Mouse (Mus musculus) hindbrain, embryonic 12.5 days (tissue): ENCODE data around the gene Prex1. TPM values are rescaled to one million over a fixed set of nuclear protein-coding genes. Genes with fewer than 3 reads are reported as not detected.
A peak's percentile ranks its signal among the peaks of the same experiment; 100 is the strongest.
"Not testable (repeated sequence)": the region's sequence is repeated elsewhere in the genome, so short reads cannot be mapped to it uniquely, and the experiment has no call there.

Experiments used
- ATAC-seq: fragments of 200-750 bp; cut with Nextera tagmentation; 2 replicates; pipeline ENCODE4 v1.8.0; 2017; ENCODE audit warnings: moderate TSS enrichment; ENCODE audit not compliant: low FRiP score
- H3K27ac ChIP-seq: fragments of 300-500 bp; sonication (generic); 2 replicates; pipeline ENCODE4 v1.5.1; 2016; ENCODE audit warnings: mild to moderate bottlenecking
- H3K27me3 ChIP-seq: fragments of 300-500 bp; sonication (generic); 2 replicates; pipeline ENCODE4 v1.6.1; 2016; ENCODE audit warnings: mild to moderate bottlenecking
- H3K36me3 ChIP-seq: fragments of 300-500 bp; sonication (generic); 2 replicates; pipeline ENCODE4 v1.6.1; 2016; ENCODE audit warnings: mild to moderate bottlenecking
- H3K4me1 ChIP-seq: fragments of 300-500 bp; sonication (generic); 2 replicates; pipeline ENCODE4 v1.6.1; 2016
- H3K4me2 ChIP-seq: fragments of 300-500 bp; sonication (generic); replicated peaks from 2 replicates; pipeline ENCODE4 v1.6.1; 2016; ENCODE audit warnings: mild to moderate bottlenecking
- H3K4me3 ChIP-seq: fragments of 300-500 bp; sonication (generic); 2 replicates; pipeline ENCODE4 v1.5.1; 2016; ENCODE audit warnings: mild to moderate bottlenecking
- H3K9ac ChIP-seq: fragments of 300-500 bp; sonication (generic); 2 replicates; pipeline ENCODE4 v1.6.1; 2016; ENCODE audit warnings: mild to moderate bottlenecking, moderate library complexity
- H3K9me3 ChIP-seq: fragments of 300-500 bp; sonication (generic); replicated peaks from 2 replicates; pipeline ENCODE4 v1.6.1; 2016; ENCODE audit warnings: mild to moderate bottlenecking
- WGBS: fragments of 180-500 bp; shearing (Covaris S2); methylation state at CpG from one replicate; pipeline ENCODE4 v1.1.7; 2016; 5-methylcytosine and 5-hydroxymethylcytosine counted together
- polyA plus RNA-seq: library from polyadenylated mRNA; unstranded; fragments of >200 nt; fragmentation: Nextera tagmentation; extraction: Ambion mirVana; gene quantifications from 2 replicates; pipeline ENCODE4 v1.2.1, GENCODE M21; 2016

Gene Prex1
- polyA plus RNA-seq, 1 experiment from 2014 or later = 43.8 TPM

DNA sequence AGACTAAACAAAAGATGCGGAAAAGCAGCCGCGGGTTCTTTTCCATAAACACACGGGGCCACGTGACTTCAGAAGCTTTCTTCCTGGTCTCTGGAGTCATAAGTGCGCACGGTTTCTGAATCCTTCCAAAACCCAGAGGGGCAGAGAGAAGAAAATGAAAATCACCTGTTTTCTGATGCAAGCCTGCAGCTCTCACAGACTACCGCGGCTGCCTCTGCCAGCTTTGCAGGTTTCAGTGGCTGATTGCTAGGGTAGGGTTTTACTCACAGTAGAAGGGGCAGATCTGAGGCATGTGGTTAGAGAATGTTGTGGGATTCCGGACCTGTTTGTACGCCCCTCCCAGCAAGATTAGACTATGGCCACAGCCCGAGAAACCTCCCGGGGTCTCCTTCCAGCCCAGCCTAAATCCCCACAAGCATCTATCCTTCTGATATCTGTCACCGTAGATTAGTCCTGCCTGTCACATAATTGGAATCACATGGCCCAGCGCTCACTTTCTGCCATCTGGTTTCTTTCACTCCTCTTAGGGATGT lies 21.9 kb upstream of the Prex1 start:
- Histone ChIP-seq H3K27ac (peak overlapping the region; percentile 46), H3K9ac (no peak overlapping the region), H3K4me2 (peak overlapping the region; percentile 12), H3K4me1 (peaks cover 9% of the 10 kb centered on the region), H3K9me3 (no peaks in the 10 kb centered on the region), H3K36me3 (no peaks in the 10 kb centered on the region), H3K27me3 (no peaks in the 10 kb centered on the region), H3K4me3 (no peak overlapping the region)
- no peak for ATAC-seq
- WGBS = 37% methylated on average over 15 of the region's 15 CpGs

DNA sequence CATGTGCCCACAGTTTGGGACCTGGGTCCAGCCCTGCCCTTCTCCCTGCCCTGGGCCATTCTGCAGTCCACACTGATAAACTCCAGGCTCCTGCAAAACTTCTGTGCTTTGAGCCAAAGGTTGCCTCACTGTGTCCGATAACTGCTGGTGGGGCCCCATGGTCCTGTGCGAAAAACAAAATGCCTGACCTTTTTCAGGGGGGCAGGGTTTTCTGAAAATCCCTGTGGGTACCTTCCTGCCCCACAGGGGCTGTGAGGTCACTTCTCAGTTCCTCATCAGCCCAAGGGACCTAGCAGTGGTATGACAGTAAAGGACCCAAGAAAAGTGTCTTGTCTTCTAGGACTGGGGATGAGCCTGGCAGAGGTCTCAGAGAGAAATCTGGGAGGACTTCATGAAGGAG lies 19.2 kb upstream of the Prex1 start:
- Histone ChIP-seq H3K9me3 (no peaks in the 10 kb centered on the region), H3K36me3 (no peaks in the 10 kb centered on the region), H3K27ac (no peak overlapping the region), H3K27me3 (no peaks in the 10 kb centered on the region), H3K9ac (no peak overlapping the region), H3K4me1 (peaks cover 29% of the 10 kb centered on the region), H3K4me3 (no peak overlapping the region), H3K4me2 (no peak overlapping the region)
- WGBS = 96% methylated on average over 2 of the region's 2 CpGs
- no peak for ATAC-seq

DNA sequence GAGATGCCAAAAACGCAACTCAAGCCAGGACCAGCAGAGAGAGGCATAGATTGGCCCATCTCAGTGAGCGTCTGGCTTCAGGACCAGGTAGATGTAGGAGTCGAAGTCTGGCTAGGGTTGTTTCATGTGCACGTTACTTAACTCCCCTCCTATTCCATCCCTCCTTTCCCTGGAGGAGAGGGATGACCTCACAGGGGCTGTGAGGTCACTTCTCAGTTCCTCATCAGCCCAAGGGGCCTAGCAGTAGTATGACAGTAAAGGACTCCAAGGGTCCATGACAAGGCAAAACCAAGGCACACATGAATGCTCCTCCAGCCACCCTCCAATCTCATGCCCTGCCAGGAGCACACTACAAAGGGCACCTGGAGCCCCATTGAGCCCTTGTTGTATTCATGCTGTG lies 18.5 kb upstream of the Prex1 start:
- H3K36me3 ChIP-seq = no peaks in the 10 kb centered on the region
- peaks cover 31% of the 10 kb centered on the region for H3K4me1 ChIP-seq
- no peak overlapping the region for H3K27ac ChIP-seq
- H3K4me3 ChIP-seq = no peak overlapping the region
- ATAC-seq = no peak
- H3K9ac ChIP-seq = no peak overlapping the region
- no peaks in the 10 kb centered on the region for H3K27me3 ChIP-seq
- H3K4me2 ChIP-seq = no peak overlapping the region
- 89% methylated on average over 4 of the region's 4 CpGs for WGBS
- H3K9me3 ChIP-seq = no peaks in the 10 kb centered on the region

DNA sequence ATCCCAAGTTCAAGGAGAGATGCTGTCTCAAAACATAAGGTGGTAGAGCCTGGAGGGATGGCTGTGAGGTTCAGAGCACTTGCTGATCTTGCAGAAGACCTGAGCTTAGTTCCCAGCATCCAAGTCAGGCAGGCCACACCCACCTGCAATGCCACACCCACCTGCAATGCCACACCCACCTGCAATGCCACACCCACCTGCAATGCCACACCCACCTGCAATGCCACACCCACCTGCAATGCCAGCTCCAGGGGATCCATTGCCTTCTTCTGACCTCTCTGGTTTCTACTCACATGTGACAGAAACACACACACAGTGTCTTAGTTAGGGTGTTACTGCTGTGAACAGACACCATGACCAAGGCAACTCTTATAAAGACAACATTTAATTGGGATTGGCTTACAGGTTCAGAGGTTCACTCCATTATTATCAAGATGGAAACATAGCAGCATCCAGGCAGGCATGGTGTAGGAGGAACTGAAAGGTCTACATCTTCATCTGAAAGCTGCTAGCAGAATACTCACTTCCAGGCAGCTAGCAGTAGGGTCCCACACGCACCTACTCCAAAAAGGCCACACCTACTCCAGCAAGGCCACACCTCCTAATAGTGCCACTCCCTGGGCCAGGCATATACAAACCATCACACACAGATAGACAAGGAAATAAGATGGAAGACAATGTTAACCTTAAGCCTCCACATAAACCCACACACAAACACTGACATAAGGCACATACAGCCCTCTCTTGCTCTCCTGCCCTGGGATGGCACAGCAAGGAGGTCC lies 17.7 kb upstream of the Prex1 start:
- H3K27me3 ChIP-seq, H3K4me2 ChIP-seq, ATAC-seq, H3K9ac ChIP-seq, H3K4me3 ChIP-seq, H3K36me3 ChIP-seq, H3K9me3 ChIP-seq: not testable (repeated sequence)
- H3K27ac ChIP-seq = peak overlapping the region; percentile 89; the same call in 1 of the 2 replicates
- WGBS = 100% methylated on average over 1 of the region's 1 CpGs
- peaks cover 32% of the 10 kb centered on the region for H3K4me1 ChIP-seq

DNA sequence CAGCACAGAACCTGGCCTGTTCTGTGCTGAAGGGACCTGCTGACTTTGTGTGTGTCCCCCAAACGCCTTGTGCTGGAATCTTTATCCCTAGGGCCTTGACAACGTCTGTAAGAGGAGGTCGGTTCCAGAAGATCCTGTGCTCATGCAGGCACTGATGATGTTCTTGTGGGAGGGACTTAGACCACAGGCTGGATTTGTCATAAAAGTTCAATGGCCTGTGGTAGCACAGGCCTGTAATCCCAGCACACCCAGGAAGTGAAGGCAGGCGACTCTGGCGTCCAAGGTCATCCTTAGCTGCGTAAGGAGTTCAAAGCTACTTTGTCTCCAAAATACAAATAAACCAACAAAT lies 16.9 kb upstream of the Prex1 start:
- Histone ChIP-seq H3K9ac (no peak overlapping the region), H3K4me3 (no peak overlapping the region), H3K27ac (peak overlapping the region; percentile 89), H3K36me3 (no peaks in the 10 kb centered on the region), H3K4me2 (0 out of 2 replicates have a peak overlapping the region, but pooled peaks have one; percentile 34), H3K9me3 (no peaks in the 10 kb centered on the region), H3K27me3 (no peaks in the 10 kb centered on the region), H3K4me1 (peaks cover 30% of the 10 kb centered on the region)
- WGBS = 49% methylated on average over 6 of the region's 6 CpGs
- peak; percentile 38 for ATAC-seq

DNA sequence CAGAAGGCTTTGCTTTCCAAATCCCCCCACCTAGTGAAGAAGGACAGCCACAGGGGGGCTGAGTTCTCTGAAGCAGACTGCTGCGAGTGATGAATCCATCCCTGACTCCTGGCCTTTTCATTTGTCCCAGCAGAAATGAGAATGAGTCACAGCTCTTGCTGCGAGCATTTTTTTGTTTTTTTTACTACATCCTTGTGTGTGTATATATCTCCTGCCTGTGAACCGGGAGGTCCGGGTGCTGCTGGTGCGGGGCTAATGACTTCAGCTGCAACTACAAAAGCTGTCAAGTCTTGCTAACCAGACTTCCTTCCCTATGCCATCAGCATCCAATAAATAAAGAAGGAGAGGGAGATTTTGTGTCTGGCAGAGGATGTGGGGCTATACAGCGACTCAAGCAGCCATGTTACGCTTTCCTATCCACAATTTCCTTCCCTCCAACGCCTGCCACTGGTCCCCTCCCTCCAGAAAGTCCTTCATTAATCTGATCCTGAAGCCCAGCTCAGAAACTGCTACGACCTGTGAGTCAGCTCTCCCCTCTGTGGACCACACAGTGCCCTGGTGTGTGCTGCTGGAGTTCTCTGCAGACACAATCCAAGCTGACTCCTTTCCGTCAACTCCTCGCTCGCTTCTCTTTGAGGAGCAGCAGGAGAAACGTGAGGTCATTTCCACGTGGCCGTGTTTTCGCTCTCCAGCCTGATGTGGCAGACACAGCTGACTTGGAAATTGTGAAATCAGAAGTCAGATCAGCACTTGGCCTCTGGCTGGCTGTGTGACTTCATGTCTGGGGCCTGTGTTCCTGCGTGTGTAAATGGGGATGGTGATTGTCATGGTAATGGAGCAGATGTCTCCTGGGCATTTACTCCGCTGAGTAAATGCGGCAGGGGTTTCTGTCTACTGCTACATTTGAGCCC lies 16.3 kb upstream of the Prex1 start:
- Histone ChIP-seq H3K4me1 (peaks cover 27% of the 10 kb centered on the region), H3K27me3 (no peaks in the 10 kb centered on the region), H3K27ac (peak overlapping the region; percentile 89), H3K36me3 (no peaks in the 10 kb centered on the region), H3K4me3 (no peak overlapping the region), H3K9me3 (no peaks in the 10 kb centered on the region), H3K9ac (0 out of 2 replicates have a peak overlapping the region, but pooled peaks have one; percentile 38), H3K4me2 (peak overlapping the region; percentile 34)
- ATAC-seq = peak; percentile 70
- 9% methylated on average over 19 of the region's 19 CpGs for WGBS

DNA sequence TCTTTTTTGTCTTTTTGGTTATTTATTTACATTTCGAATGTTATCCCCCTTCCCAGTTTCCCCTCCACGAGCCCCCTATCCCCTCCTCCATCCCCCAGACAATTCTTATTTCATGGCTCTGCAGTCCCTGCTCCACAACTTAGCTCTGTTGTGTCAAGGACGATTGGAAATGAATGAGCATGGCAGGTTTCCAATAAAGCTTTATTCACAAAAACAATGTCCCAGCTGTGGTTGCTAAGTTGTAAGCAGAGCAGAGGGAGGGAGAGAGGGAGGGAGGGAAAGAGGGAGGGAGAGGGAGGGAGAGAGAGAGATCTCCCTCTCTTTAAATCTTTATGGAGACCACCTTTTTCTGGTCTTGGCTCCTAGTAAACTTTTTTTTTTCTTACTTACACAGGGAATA lies 15.4 kb upstream of the Prex1 start:
- H3K4me3 ChIP-seq = no peak overlapping the region
- ATAC-seq = no peak
- H3K4me1 ChIP-seq = peaks cover 27% of the 10 kb centered on the region
- peak overlapping the region; percentile 89; the same call in 1 of the 2 replicates for H3K27ac ChIP-seq
- 36% methylated on average over 3 of the region's 3 CpGs for WGBS
- H3K27me3 ChIP-seq = no peaks in the 10 kb centered on the region
- H3K9ac ChIP-seq = no peak overlapping the region
- H3K9me3 ChIP-seq = no peaks in the 10 kb centered on the region
- H3K4me2 ChIP-seq = no peak overlapping the region
- no peaks in the 10 kb centered on the region for H3K36me3 ChIP-seq

DNA sequence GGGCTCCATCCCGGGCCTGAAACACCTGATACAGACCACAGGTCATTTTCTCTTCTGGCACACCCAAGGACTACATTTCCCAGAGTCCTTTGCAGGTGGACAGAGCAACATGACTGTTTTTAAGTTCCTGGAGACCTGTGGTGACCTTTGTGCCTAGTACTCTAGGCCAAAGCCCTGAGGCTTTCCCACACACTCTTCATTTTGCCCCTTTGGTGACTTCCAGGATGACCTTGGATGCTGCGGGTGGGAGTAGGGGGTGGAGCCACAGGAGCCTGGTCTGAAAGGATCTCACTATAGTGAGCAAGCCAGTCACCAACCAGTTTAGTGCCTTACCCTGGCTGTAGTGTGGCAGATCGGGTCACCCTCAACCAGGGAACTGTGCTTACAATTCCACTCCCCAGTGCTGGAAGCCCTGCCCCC lies 14.6 kb upstream of the Prex1 start:
- 47% methylated on average over 3 of the region's 3 CpGs for WGBS
- 0 out of 2 replicates have a peak, but pooled peaks have one; percentile 26 for ATAC-seq
- no peaks in the 10 kb centered on the region for H3K36me3 ChIP-seq
- no peak overlapping the region for H3K9ac ChIP-seq
- H3K4me1 ChIP-seq = peaks cover 27% of the 10 kb centered on the region
- H3K4me2 ChIP-seq = no peak overlapping the region
- H3K4me3 ChIP-seq = no peak overlapping the region
- no peaks in the 10 kb centered on the region for H3K9me3 ChIP-seq
- H3K27me3 ChIP-seq = peaks cover under 1% of the 10 kb centered on the region; the same call in 1 of the 2 replicates
- H3K27ac ChIP-seq = no peak overlapping the region; the same call in 1 of the 2 replicates

DNA sequence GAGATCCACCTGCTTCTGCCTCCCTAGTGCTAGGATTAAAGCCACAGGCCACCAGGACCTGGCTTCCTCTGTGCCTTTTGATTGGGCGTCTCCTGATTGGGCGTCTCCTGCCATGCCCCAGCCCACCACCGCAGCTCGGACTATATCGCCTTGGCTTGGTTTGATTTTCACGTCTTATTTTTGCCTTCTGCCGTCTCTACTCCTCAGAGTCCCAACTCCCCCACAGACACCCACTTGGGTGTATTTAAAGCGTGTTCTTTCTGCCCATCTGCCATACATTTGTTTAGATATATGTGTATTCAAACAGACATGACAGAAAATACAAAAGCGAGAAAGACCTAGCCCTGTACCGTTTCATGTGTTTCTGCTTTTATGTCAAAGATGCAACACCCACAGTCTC lies 14.2 kb upstream of the Prex1 start:
- WGBS = 83% methylated on average over 10 of the region's 10 CpGs
- H3K4me2 ChIP-seq = no peak overlapping the region
- H3K9me3 ChIP-seq = no peaks in the 10 kb centered on the region
- peaks cover 3% of the 10 kb centered on the region; the same call in 1 of the 2 replicates for H3K27me3 ChIP-seq
- peaks cover 27% of the 10 kb centered on the region for H3K4me1 ChIP-seq
- no peaks in the 10 kb centered on the region for H3K36me3 ChIP-seq
- ATAC-seq = no peak
- H3K4me3 ChIP-seq = no peak overlapping the region
- no peak overlapping the region for H3K9ac ChIP-seq
- H3K27ac ChIP-seq = no peak overlapping the region

DNA sequence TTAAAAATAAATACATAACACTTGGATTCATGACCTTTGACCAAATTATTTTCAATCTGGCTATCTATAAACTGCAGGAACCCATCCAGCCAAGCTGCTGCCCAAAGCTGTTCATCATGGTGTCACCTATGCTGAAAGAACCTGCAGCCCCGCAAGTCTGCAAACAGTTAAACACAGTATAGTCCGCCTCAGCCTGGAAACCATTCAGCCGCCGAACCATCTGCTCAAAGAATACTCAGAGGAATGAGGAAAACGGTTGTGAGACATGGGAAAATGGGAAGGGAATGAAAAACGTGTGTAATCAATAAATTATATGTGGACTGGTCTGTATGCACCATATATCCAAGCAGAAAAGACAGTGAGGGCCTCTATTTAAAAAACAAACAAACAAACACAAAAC lies 13.3 kb upstream of the Prex1 start:
- H3K4me1 ChIP-seq = peaks cover 27% of the 10 kb centered on the region
- H3K27me3 ChIP-seq = peaks cover 3% of the 10 kb centered on the region; the same call in 1 of the 2 replicates
- H3K9me3 ChIP-seq = no peaks in the 10 kb centered on the region
- no peaks in the 10 kb centered on the region for H3K36me3 ChIP-seq
- H3K4me3 ChIP-seq = no peak overlapping the region
- no peak overlapping the region; the same call in 1 of the 2 replicates for H3K27ac ChIP-seq
- WGBS = 51% methylated on average over 6 of the region's 6 CpGs
- no peak overlapping the region for H3K9ac ChIP-seq
- no peak for ATAC-seq
- no peak overlapping the region for H3K4me2 ChIP-seq

DNA sequence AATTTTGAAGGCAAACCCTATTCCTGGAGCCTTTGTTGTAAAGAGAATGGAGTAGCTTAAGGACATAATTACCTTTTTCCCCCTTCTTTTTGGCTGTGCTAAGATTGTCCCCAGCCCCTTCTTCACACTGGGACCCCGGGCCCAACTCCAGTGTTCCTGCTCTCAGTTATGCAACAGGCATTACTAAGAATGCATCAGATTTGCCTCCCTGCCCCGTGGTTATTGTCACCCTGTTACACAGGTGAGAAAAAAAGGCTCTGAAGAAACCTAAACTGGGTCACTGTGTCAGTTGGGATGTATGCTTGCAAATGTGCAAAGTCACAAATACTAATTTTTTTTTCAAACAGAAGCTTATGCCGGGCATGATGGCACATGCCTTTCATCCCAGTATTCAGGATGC lies 6.8 kb upstream of the Prex1 start:
- no peak overlapping the region for H3K4me3 ChIP-seq
- no peak for ATAC-seq
- H3K27me3 ChIP-seq = peaks cover 4% of the 10 kb centered on the region; the same call in 1 of the 2 replicates
- H3K27ac ChIP-seq = no peak overlapping the region
- WGBS = 88% methylated on average over 3 of the region's 3 CpGs
- H3K9me3 ChIP-seq = no peaks in the 10 kb centered on the region
- no peak overlapping the region for H3K9ac ChIP-seq
- no peaks in the 10 kb centered on the region for H3K4me1 ChIP-seq
- no peaks in the 10 kb centered on the region for H3K36me3 ChIP-seq
- H3K4me2 ChIP-seq = no peak overlapping the region

DNA sequence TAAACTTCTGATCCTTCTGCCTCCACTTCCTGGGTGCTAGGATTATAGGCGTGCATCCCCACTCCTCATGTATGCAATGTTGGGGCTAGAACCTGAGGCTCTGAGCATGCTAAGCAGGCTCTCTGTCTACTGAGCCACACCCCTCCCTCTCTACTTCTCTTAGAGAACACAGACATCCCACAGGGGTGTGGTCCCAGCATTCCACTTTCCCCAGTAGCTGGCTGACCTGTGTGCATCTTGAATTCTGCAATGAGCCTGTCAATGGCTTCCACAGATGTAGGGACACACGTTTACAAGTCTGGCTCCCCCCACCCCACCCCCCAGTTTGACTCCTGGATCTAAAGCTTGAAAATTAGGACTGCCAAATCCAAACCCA lies 6.3 kb upstream of the Prex1 start:
- H3K9me3 ChIP-seq = no peaks in the 10 kb centered on the region
- H3K4me2 ChIP-seq = no peak overlapping the region
- peaks cover 9% of the 10 kb centered on the region; the same call in 1 of the 2 replicates for H3K27me3 ChIP-seq
- 73% methylated on average over 2 of the region's 2 CpGs for WGBS
- no peak overlapping the region for H3K9ac ChIP-seq
- no peak overlapping the region for H3K27ac ChIP-seq
- no peaks in the 10 kb centered on the region for H3K4me1 ChIP-seq
- H3K36me3 ChIP-seq = no peaks in the 10 kb centered on the region
- ATAC-seq = no peak
- H3K4me3 ChIP-seq = no peak overlapping the region
